Mouse (Mus musculus) spleen, embryonic (tissue): ENCODE measurements around the gene Ccr1.
"Not testable (repeated sequence)": the region's sequence is repeated elsewhere in the genome, so short reads cannot be mapped to it uniquely, and the experiment has no call there.

Source experiments
- CTCF ChIA-PET: fragments of 350-600 bp; sonication (Branson Sonifier 250); formaldehyde crosslinking; loops from one replicate; lab custom pipeline; 2022; lab: Charles Lee

Ccr1 gene

DNA sequence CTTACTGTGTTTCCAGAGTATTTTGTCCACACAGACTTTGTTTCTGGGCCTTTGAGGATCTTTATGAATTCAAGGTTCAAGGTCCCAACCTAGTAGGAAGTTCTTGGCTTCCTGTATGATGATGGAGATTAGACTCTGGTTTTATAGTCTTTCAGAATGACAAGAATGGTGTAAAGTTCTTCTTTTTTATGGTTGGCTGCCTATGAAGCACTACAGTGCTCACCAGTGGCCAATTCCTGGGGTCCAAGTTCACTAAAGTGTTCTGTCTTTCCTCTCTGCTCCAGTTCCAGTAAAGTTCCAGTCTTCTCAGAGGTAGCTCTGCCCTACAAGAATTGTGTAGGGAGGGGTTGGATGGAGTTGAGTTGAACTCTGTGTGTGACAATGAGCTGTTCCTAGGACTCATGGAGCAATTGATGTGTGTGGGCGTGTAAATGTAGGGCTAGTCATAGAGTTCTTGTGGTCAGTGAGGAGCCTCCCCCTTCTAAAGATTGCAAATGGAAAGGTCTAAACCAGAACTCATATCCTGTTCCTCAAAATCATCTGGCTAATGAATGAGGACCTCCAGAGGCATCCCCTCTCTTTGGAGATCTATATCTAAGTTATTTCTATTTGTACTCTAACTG is at the start of gene Ccr1:
Gene Ccr1 (minus strand): TSS at position 403 of the 623 bp plus-strand sequence.
- CTCF ChIA-PET, result no interaction called here

DNA sequence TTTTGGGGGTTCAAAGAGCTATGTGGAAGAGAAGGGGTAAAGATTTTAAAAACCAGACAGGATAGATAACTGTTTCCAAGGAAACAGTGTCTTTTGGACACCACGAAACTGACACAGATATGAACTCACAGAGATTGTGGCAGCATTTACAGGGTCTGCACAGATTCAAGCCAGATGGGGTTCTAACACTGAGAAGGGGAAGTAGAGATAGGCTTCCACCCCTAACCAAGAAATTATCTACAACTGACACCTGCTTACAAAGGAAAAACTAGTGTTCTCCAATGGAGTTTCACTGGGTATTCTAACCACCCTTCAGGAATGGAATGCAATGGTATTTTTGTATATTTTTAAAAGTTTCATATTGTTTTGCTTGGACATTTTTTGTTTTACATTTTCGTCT is 47.6 kb upstream of the Ccr1 start:
- CTCF ChIA-PET, result no interaction called here

DNA sequence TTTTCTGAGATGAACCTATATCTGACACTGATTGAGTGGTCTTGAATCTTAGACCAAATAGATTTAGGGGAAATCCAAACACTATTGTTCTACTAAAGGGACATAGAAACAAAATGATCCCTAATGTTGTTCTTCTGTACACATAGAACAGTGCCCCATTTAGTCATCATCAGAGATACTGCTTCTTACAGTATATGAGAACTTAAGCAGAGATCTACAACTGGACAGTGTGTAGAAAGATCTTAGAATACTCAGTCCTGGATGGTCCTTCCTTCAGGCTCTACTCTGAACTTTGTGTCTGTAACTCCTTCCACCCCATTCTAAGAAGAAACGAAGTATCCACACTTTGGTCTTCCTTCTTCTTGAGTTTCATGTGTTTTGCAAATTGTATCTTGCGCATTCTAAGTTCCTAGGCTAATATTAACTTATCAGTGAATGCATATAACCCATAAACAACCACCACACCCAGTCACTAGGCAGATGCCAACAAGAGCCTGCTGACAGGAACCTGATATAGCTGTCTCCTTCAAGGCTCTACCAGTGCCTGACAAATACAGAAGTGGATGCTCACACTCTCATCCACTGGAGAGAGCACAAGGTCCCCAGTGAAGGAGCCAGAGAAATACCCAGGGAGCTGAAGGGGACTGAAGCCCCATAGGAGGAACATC is 46.6 kb upstream of the Ccr1 start:
- CTCF ChIA-PET, result no interaction called here

DNA sequence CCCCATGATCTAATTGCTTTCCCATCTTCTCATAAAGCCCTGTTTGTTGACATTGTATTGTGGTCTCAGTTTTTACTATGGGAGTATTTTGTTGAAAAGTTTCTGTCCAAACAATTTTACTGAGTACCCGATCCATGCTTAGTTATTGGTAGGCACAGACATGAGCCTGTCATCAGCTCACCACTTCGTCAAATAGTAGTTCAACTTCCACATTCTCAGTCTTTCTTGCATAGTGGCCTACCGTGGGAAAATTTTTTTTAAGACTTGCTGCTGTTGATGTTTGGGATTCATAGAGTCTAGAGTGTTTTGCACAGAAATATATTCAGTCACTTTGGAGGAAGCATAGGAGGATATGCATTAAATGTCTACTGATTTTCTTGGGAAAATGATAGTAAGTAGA is 44.8 kb upstream of the Ccr1 start:
- CTCF ChIA-PET, result no interaction called here

DNA sequence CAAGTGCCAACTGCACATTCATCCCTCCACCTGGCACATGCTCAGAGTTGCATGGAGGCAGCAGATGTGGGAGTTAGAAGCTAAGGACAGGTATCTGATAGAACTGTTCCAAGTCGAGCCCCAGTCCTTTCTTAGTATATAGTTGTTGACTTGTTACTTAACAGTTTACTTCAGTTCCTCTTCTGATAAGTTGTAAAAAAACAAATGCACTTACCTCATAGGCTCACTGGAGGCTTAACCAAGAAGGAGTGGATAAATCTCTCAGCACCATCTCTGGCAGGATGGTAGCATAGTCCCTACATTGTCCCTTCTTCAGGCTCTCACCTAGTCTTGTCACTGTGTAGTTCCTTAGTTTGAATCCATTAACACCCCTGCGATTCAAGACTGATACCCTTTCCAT is 44.2 kb upstream of the Ccr1 start:
- CTCF ChIA-PET, result no interaction called here

DNA sequence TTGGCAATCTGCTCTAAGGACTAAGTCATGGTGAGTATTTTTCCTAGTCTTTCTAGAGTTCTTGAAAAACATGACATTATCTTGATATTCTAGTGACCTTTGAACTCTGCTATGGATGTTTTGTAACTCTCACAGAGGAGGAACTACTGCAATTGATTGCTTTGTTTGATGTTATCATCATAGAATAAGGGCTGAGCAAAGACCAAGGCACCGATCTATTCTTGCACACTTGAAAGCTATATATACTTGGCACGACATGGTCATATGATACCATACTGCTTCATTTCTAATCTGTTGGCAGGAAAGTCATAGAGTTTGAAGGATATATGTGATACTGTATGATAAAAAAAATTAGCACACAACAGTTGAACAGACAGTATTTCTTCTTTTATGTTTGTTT is 31.3 kb upstream of the Ccr1 start:
- CTCF ChIA-PET, result no interaction called here

DNA sequence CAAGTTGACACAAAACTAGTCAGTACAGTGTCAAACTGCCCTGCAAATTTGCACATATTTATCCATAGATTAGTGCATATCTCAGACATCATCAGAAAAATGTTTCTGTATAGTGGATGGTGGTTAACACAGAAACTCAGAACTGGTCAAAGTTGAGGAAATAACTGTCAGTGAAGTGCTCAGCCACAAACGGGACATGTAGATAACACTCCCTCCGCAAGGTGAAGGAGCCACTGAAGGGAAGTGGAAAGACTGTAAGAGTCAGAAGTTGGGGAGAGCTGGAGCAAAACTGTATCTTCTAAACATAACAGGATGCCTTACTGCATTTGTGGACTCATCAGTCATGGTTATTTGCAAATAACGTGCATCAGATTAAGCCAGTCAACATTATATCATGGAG is 29.2 kb upstream of the Ccr1 start:
- CTCF ChIA-PET, result no interaction called here

DNA sequence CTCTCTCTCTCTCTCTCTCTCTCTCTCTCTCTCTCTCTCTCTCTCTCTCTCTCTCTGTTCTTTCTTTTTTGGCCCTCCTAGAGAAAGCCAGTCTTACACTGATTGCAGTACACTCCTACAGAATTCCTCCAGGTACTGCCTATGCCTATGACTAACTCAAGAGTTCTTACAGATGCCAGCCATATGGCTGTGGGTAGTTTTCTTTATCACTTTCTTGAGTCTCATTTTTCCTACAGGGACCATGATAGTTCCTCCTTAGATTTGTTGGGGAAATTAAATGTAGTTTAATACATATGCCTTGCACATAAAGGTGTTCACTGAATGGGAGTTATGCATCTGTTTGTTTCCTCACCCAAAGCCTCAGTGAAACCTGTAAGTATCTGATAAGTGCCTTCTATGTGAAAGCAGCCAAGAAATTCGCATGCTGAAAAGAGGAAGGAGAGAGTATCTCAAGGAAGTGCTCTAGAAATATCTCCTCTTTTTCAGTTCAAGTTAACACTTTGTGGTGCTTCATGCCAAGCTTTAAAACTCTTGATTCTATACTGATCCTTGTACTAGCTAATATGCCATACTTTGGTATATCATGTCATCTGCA is 22.9 kb upstream of the Ccr1 start:
- CTCF ChIA-PET, result no interaction called here

DNA sequence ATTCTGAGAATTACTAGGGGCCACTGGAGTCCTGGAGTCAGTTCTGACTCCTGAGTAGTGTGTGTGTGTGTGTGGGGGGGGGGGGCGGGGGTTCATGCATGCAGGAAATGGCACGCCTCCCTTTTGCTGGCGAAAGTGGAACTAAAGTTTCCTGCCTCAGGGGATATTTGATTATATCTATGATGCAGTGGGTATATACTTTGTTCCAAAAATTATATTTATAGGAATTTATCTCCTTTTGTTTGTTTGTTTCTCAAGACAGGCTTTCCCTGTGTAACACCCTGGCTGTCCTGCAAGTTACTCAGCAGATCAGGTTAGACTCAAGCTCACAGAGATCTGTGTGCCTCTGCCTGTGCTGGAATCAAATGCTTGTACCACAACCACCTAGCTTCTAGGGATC is 21.2 kb upstream of the Ccr1 start:
- CTCF ChIA-PET, result no interaction called here

DNA sequence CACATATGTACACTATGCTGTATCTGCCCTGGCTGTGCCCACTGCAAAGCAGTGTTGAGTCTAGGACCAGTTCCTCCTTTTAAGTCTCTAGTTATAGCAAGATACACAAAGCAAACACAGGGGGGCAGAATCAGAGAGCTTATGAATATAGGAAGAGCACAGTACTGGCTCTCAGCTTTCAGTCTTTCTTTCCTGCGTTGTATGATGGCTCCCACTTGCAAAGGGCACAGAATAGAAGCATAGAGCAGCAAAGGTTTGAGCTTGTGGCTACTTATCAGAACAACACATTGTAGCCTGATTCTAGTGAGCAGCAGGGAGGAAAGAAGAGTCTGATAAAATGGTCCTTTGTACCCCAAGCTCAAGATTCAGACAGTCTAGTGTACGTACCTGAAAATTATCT is 17.7 kb upstream of the Ccr1 start:
- CTCF ChIA-PET, result interaction anchor here (0.8 kb wide), 1 partner anchor 47 kb away, joined by 4 read pairs; no protein-coding TSS in a partner anchor

DNA sequence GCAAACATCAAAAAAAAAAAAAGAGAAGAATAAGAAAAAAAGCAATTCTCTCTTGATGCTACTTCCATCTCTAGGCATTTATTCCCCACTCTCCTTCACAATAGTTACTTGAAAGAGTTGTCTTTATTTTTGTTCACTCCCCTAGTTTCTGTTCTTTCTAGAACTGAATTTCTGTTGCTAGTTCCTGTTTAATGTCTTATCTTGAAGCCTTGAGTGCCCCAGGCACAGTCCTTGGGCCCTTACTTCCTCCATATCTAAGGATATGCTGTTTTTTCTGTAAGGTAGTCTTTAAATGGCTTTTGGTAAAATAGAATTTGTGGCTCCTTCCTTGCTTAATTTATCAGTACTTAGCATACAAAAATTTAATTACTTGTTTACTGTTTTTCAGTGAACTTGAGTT is 16.5 kb upstream of the Ccr1 start:
- CTCF ChIA-PET, result no interaction called here

DNA sequence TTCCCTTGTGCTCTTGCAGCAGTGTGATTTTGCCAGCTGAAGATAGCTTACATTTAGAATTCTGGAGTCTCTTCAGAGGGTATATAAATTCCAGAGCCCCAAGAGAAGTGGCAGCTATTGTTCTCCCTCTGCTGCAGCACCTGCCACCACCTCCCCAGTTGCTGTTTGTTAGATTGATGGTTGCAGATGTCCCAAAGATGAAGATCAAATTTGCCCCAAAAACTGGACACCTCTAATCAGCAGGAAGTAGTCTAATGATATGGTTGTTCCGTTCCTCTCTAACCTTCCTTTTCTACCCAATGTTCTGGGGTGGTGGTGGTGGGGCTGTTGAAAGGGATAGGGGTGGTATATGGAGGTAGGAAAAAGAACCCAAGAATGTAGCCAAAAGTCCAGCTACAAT is 14.2 kb upstream of the Ccr1 start:
- CTCF ChIA-PET, result interaction anchor here (0.5 to 1.1 kb wide), 3 partner anchors 27 to 52 kb away, joined by 3 to 9 read pairs (median 4); no protein-coding TSS in a partner anchor

DNA sequence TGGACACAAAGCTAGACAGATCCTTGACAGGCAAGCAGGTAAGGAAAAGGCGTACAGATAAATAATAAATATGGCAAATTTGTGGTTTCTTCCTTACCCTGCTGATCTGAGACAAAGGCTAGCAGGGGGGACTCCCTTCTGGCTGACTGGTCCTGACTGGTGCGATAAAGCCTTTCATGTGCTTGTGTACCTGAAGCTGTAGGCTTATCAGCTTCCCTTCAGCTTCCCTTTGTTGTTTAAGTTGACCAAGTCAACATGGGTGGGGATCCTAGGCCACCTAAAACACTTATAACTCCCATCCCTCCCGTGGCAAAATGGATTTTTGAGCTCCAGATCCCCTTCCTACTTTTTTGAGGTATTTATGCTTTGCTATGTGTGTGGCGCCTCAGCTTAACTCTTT is 13.4 kb upstream of the Ccr1 start:
- CTCF ChIA-PET, result no interaction called here

DNA sequence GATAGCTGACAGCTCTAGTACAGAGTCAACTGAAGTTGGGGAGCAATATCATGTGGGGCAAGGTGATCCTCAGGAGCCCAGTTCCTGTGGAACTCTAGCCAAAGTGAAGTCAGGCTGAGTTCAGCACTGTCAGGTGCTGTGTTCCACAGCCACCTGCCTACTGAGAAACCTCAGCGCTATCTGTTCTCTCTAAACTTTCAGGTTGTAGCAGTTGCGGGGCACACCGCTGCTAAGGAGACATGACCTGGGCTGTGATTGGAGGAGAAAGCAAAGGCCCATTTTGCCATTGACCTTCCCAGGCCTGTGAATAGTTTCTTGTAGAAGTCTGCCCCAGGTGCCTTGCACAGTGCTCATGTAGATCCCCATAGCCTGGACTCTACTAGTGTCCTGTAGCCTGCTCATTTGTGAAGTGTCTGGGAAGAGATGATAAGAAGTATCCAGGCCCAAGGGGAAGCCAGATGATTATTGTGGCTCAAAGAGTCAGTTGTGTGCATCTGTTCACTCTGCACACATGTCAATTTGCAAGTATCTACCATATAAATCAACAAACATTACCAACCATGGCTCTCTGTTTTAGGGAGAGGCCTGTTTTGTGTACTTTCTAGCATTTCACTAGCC is 12.5 kb upstream of the Ccr1 start:
- CTCF ChIA-PET, result not testable (repeated sequence)

DNA sequence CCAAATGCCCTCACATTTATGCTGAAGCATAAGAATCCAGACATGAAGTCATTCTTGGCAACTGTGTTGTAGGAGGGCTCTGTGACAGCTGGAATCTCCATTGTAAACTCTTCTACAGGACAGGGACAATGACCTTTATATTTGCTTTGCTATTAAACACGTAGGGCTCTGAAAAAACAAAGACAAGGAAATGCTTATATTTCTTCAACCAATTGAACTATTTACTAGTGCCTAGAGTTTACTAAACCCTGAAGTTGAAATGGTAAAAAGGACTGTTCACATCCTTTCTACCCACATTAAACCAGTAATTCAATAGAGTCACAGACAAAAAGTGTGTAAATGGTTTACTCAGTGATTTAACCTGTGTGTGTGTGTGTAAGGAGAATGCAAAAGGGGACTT is 9.8 kb upstream of the Ccr1 start, which contains the start of gene Ccr1l1:
Gene Ccr1l1 (minus strand): TSS at position 101 of the 400 bp plus-strand sequence.
- CTCF ChIA-PET, result no interaction called here

DNA sequence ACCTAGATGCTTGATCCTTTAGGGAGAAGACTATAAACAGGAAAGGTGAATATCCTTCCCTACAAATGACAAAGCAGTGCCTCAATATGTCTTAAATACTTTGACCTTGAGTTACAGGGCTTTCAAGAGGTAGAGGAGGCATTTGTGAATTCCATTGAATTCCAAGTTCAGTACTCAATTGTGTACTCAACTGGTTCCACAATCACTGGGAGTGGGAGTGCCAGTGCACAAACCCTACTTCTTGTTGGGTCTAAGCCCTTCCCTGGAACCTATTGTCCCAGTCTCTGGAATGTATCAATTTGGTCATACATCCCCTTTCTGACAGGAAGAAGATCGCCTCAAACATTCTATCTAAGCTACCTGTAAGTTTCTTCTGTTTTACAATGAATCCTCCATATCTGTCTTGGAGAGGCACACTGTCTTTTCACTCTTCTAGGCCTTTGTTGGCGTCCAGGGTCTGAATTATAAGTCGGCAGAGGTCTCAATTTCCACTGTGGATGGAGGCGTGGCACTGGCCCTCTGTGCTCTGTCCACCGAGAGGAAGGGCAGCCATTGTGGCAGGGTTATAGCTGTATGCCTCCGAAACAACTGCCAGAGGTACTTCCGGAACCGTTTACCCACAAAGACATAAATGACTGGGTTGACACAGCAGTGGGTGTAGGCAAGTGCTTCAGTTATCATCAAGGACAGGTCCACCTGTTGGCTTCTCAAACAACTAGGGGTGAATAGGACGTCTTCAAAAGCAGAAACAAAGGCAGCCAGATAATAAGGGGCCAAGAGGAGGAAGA is 8.6 kb upstream of the Ccr1 start:
- CTCF ChIA-PET, result no interaction called here

DNA sequence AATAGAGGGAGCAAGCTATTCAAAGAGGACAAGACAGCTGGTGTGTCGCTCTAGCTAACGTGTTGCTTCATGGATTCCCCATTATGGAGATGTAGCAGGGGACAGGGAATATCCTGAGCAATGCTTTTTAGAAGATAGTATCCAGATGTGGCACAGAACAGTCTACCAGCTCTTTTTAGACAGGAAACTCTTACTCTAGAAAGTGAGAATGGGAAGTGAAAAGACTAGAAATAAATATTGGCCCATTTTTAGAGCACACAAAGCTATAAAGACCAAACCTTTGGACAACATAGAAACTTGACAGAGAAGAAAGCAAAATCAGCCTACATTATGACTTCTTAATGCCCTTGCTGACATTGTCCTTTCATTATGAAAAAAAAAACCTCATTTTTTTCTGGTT is 7.1 kb upstream of the Ccr1 start:
- CTCF ChIA-PET, result no interaction called here

DNA sequence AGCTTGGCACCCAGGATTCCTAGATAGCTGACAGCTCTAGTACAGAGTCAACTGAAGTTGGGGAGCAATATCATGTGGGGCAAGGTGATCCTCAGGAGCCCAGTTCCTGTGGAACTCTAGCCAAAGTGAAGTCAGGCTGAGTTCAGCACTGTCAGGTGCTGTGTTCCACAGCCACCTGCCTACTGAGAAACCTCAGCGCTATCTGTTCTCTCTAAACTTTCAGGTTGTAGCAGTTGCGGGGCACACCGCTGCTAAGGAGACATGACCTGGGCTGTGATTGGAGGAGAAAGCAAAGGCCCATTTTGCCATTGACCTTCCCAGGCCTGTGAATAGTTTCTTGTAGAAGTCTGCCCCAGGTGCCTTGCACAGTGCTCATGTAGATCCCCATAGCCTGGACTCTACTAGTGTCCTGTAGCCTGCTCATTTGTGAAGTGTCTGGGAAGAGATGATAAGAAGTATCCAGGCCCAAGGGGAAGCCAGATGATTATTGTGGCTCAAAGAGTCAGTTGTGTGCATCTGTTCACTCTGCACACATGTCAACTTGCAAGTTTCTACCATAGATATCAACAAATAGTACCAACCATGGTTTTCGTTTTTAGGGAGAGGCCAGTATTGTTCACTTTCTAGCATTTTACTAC is 1.5 kb downstream of the Ccr1 start:
- CTCF ChIA-PET, result not testable (repeated sequence)

DNA sequence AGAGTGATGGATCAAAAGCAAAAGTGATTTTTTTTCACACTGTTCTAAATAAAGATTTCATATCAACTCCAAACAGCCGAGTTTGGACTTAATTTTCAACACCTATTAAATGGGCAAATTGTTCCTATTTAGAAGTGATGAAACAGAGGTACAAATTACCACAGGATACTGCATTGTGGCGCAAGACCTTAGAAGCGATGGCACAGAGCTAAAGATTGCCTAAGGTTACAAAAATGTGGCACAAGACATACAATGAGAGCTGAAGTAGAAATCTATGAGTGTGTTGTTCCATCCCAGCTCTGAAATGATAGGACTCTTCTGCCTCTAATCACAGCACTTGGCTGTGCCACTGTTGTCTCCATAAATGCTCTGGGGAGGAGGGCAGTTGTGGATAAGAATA is 3.7 kb downstream of the Ccr1 start:
- CTCF ChIA-PET, result interaction anchor here (0.6 kb wide), 1 partner anchor 169 kb away, joined by 5 read pairs; no protein-coding TSS in a partner anchor

DNA sequence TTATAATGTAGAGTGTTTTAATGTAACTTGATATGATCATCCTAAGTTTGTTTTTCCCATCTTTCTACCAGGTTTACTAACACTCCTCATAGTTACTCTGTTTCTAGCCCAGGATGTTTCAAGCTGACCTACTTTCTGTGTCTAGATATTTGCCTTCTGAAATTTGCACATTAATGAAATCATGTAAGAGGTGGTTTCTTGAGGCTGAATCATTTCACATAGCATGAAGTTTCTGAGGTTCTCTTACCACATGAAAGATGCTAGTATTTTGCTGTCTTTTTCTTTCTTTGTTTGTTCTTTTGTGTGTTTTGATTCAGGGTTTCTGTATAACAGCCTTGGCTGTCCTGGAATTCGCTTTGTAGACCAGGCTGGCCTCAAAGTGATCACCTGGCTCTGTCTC is 8.3 kb downstream of the Ccr1 start:
- CTCF ChIA-PET, result no interaction called here

DNA sequence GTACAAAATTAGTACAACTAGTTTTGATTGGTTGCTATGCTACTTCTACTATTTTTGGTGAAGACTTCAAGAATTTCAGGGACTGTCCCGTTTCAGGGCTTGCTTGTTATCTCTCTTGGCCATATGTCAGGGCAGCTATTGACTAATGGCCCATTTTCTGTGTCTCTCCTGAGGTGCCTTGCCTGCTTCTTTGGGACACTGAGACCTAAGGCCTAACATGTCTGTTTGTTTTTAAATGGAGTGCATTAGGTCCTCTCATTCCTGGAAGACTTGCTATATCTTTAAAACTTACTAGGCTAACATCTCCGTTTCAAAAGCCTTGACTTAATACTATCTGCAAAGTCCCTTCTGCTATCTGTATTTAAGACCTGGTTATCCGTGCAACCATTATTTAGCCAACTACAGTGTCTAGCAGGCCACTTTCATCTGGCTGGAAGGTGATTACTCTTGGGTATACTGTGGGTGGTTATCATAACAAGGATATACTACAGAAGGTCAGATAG is 10.5 kb downstream of the Ccr1 start:
- CTCF ChIA-PET, result no interaction called here
